In genomic region chr10:41980772-41981383, GRCm38 (mm10) we compare ENCODE assay signal across 8 mouse cellular contexts. TPM values are rescaled to one million over a fixed set of nuclear protein-coding genes. Genes with fewer than 3 reads are reported as not detected.
A peak's percentile ranks its signal among the peaks of the same experiment; 100 is the strongest.
DNase-seq lines count a peak whose midpoint lies in the region; ATAC-seq and TF ChIP-seq lines count a peak whose summit lies in the region.

No protein-coding gene starts in this region.

- no peaks in the 10 kb centered on the region for H3K4me1 ChIP-seq in MEL (ENCODE audit: control insufficient read depth in 1 of 2, insufficient read depth in 2 of 2, low read length in 2 of 2)
- no peaks in the 10 kb centered on the region for H3K4me1 ChIP-seq in forebrain, embryonic 15.5 days
- no peaks in the 10 kb centered on the region for H3K4me1 ChIP-seq in hindbrain, embryonic 14.5 days (replicated peaks; ENCODE audit: control insufficient read depth, insufficient read depth, low read length)

- TF ChIP-seq CTCF in MEL (IDR thresholded peaks at IDR 0.05 in 2 of 3, conservative IDR thresholded peaks at IDR 0.05 in 1 of 3; ENCODE audit: control insufficient read depth in 1 of 3, insufficient read depth in 1 of 3, low read depth in 2 of 3, low read length in 3 of 3, poor library complexity in 1 of 3, severe bottlenecking in 1 of 3) = peak; percentile 50 to 95 (median 63)

- no peak overlapping the region for H3K4me2 ChIP-seq in forebrain, embryonic 15.5 days (replicated peaks)
- H3K4me2 ChIP-seq in hindbrain, embryonic 14.5 days (replicated peaks) = no peak overlapping the region

- H3K36me3 ChIP-seq in MEL (ENCODE audit: control insufficient read depth in 1 of 2, insufficient read depth in 2 of 2, low read length in 2 of 2) = no peaks in the 10 kb centered on the region
- no peaks in the 10 kb centered on the region for H3K36me3 ChIP-seq in forebrain, embryonic 15.5 days
- no peaks in the 10 kb centered on the region for H3K36me3 ChIP-seq in hindbrain, embryonic 14.5 days (replicated peaks; ENCODE audit: control insufficient read depth, insufficient read depth)

- H3K27me3 ChIP-seq in MEL (ENCODE audit: control insufficient read depth in 1 of 2, insufficient read depth in 2 of 2, low read length in 2 of 2) = peaks cover 3 to 10% of the 10 kb centered on the region in 2 experiments; a peak in 3 of 4 replicates
- H3K27me3 ChIP-seq in forebrain, embryonic 15.5 days = no peaks in the 10 kb centered on the region
- H3K27me3 ChIP-seq in hindbrain, embryonic 14.5 days (ENCODE audit: control insufficient read depth, insufficient read depth, low read length) = no peaks in the 10 kb centered on the region

- peak; percentile 72; the same call in 1 of the 2 replicates for ATAC-seq in cerebellum, adult (ENCODE audit: insufficient number of reproducible peaks, low FRiP score, low TSS enrichment)
- peak; percentile 35; the same call in 1 of the 2 replicates for ATAC-seq in forebrain, embryonic 15.5 days (replicated peaks)
- peak; percentile 46 for ATAC-seq in hindbrain, embryonic 14.5 days (ENCODE audit: low FRiP score)

- H3K9me3 ChIP-seq in MEL (replicated peaks; ENCODE audit: insufficient read depth, low read length) = no peaks in the 10 kb centered on the region
- no peaks in the 10 kb centered on the region for H3K9me3 ChIP-seq in forebrain, embryonic 15.5 days
- no peaks in the 10 kb centered on the region for H3K9me3 ChIP-seq in hindbrain, embryonic 14.5 days (ENCODE audit: control insufficient read depth, low read length)

- peak; percentile 69 for DNase-seq in MEL (ENCODE audit: low read depth, low spot score)
- peak; percentile 77 for DNase-seq in hindbrain, embryonic 14.5 days (ENCODE audit: low spot score)
- peak; percentile 61 to 68 for DNase-seq in layer of hippocampus, postnatal 10 days (ENCODE audit: low spot score in 2 of 2)
- DNase-seq in lung, postnatal 25 days (ENCODE audit: low spot score) = peak; percentile 81
- DNase-seq in retina, embryonic 14.5 days (ENCODE audit: low spot score) = peak; percentile 88
- peak; percentile 39 for DNase-seq in urinary bladder, postnatal 25 days (ENCODE audit: low spot score)

- no peak for TF ChIP-seq EP300 in MEL (IDR thresholded peaks at IDR 0.05; ENCODE audit: low read depth in 1 of 2, low read length in 2 of 2)

- no peaks in the 10 kb centered on the region for H3K79me2 ChIP-seq in MEL (ENCODE audit: control insufficient read depth, insufficient read depth, low read length, poor library complexity)

- WGBS in forebrain, embryonic 15.5 days = 28% methylated on average over 6 of the region's 6 CpGs
- WGBS in hindbrain, embryonic 14.5 days = 24% methylated on average over 6 of the region's 6 CpGs

- no peak overlapping the region for H3K9ac ChIP-seq in MEL (ENCODE audit: control insufficient read depth, low read depth, low read length, poor library complexity, severe bottlenecking)
- no peak overlapping the region for H3K9ac ChIP-seq in forebrain, embryonic 15.5 days (replicated peaks)
- no peak overlapping the region for H3K9ac ChIP-seq in hindbrain, embryonic 14.5 days

- TF ChIP-seq RAD21 in MEL (IDR thresholded peaks at IDR 0.05; ENCODE audit: low read depth, low read length) = peak; percentile 99

- no peak overlapping the region for H3K4me3 ChIP-seq in MEL (ENCODE audit: control insufficient read depth in 1 of 2, insufficient read depth in 1 of 2, low read depth in 2 of 2, low read length in 2 of 2)
- H3K4me3 ChIP-seq in forebrain, embryonic 15.5 days = no peak overlapping the region
- no peak overlapping the region for H3K4me3 ChIP-seq in hindbrain, embryonic 14.5 days (replicated peaks; ENCODE audit: low read length)

- no peak overlapping the region for H3K27ac ChIP-seq in MEL (ENCODE audit: control insufficient read depth, low read depth, low read length)
- no peak overlapping the region for H3K27ac ChIP-seq in forebrain, embryonic 15.5 days (replicated peaks)
- no peak overlapping the region for H3K27ac ChIP-seq in hindbrain, embryonic 14.5 days

- no peak for TF ChIP-seq POLR2A in MEL (IDR thresholded peaks at IDR 0.05; ENCODE audit: control insufficient read depth in 1 of 2, insufficient read depth in 1 of 2, low read depth in 1 of 2, low read length in 2 of 2, poor library complexity in 1 of 2)

TF ChIP-seq in MEL, 35 proteins besides CTCF, POLR2A, EP300 and RAD21:
- no peak for TF ChIP-seq ELF1 (IDR thresholded peaks at IDR 0.05; ENCODE audit: low read depth, low read length)
- TF ChIP-seq BHLHE40 (IDR thresholded peaks at IDR 0.05; ENCODE audit: borderline replicate concordance, low read depth, low read length) = peak; percentile 71
- TF ChIP-seq ZC3H11A (IDR thresholded peaks at IDR 0.05; ENCODE audit: low read depth, low read length) = peak; percentile 98
- no peak for TF ChIP-seq NRF1 (IDR thresholded peaks at IDR 0.05; ENCODE audit: insufficient read depth, low read depth, low read length, poor library complexity, severe bottlenecking)
- TF ChIP-seq TAL1 (IDR thresholded peaks at IDR 0.05; ENCODE audit: low read length) = no peak
- TF ChIP-seq CHD1 (IDR thresholded peaks at IDR 0.05; ENCODE audit: low read depth, low read length) = no peak
- no peak for TF ChIP-seq ZKSCAN1 (IDR thresholded peaks at IDR 0.05; ENCODE audit: low read depth, low read length)
- peak; percentile 76 for TF ChIP-seq SIN3A (IDR thresholded peaks at IDR 0.05; ENCODE audit: low read length)
- no peak for TF ChIP-seq POLR2AphosphoS5 (IDR thresholded peaks at IDR 0.05; ENCODE audit: borderline replicate concordance, low read depth, low read length)
- 0 out of 2 replicates have a peak, but pooled peaks have one; percentile 13 for TF ChIP-seq RCOR1 (IDR thresholded peaks at IDR 0.05; ENCODE audit: low read depth, low read length)
- TF ChIP-seq MAZ (IDR thresholded peaks at IDR 0.05; ENCODE audit: low read depth, low read length) = 0 out of 2 replicates have a peak, but pooled peaks have one; percentile 66
- no peak for TF ChIP-seq MYB (IDR thresholded peaks at IDR 0.05; ENCODE audit: low read depth, low read length)
- TF ChIP-seq JUND (IDR thresholded peaks at IDR 0.05; ENCODE audit: low read depth, low read length) = no peak
- no peak for TF ChIP-seq USF2 (IDR thresholded peaks at IDR 0.05; ENCODE audit: borderline replicate concordance in 1 of 2, insufficient read depth in 1 of 2, low read depth in 1 of 2, low read length in 2 of 2)
- 0 out of 2 replicates have a peak, but pooled peaks have one; percentile 23 for TF ChIP-seq MAX (IDR thresholded peaks at IDR 0.05; ENCODE audit: low read length)
- TF ChIP-seq GATA1 (IDR thresholded peaks at IDR 0.05; ENCODE audit: low read depth, low read length) = no peak
- TF ChIP-seq ZMIZ1 (IDR thresholded peaks at IDR 0.05; ENCODE audit: low read depth, low read length) = no peak
- TF ChIP-seq POLR2AphosphoS2 (IDR thresholded peaks at IDR 0.05; ENCODE audit: low read length) = no peak
- no peak for TF ChIP-seq ETS1 (IDR thresholded peaks at IDR 0.05; ENCODE audit: low read depth, low read length)
- TF ChIP-seq SMC3 (IDR thresholded peaks at IDR 0.05; ENCODE audit: low read depth, low read length) = peak; percentile 99
- TF ChIP-seq USF1 (IDR thresholded peaks at IDR 0.05; ENCODE audit: low read depth, low read length) = peak; percentile 84

RNA-seq across cellular contexts. Expression of gene Armc2, which starts 37.4 kb away (rescaled TPM):
- 0.07 and 0.08 TPM in 2 replicates for total RNA-seq in MEL (2012; rRNA removed)
- polyA plus RNA-seq in MEL (2012; ENCODE audit: insufficient read depth in 1 of 2, insufficient read length in 2 of 2, low read depth in 1 of 2, low replicate concordance in 2 of 2, missing spikeins in 1 of 2) = under 1 TPM in 1 of 2 experiments, not detected in 1; 0.13 TPM
- 9.0 and 11.0 TPM in 2 replicates for polyA plus RNA-seq in forebrain, embryonic 15.5 days (2015; fragmentation: Nextera tagmentation; extraction: Ambion mirVana)
- 12.4 and 12.7 TPM in 2 replicates for polyA plus RNA-seq in hindbrain, embryonic 14.5 days (2014; fragmentation: Nextera tagmentation; extraction: Ambion mirVana)
- 10 to 100 TPM; 10.2 to 11.0 TPM for total RNA-seq in layer of hippocampus, postnatal 10 days (2021)
